Mouse (Mus musculus) lung, adult 2 months (tissue): Measurements from ENCODE around the gene Fam234b. TPM values are rescaled to one million over a fixed set of nuclear protein-coding genes. Genes with fewer than 3 reads are reported as not detected.

Source experiments
- DNase-seq: peaks from one replicate; pipeline ENCODE4 v3.0.0; 2022
- H3K4me1 ChIP-seq: fragments of 200-500 bp; 2 replicates; pipeline ENCODE4 v1.6.1; 2011; ENCODE audit warnings: low read length; ENCODE audit not compliant: control insufficient read depth, insufficient read depth
- H3K4me3 ChIP-seq: fragments of 200-500 bp; replicated peaks from 2 replicates; pipeline ENCODE3; 2011; ENCODE audit warnings: low read depth, mild to moderate bottlenecking, control low read depth, low read length; ENCODE audit errors: extremely low read depth
- CTCF ChIP-seq: fragments of 200-500 bp; IDR thresholded peaks from 2 replicates; pipeline ENCODE4 v1.5.1; 2011; ENCODE audit warnings: mild to moderate bottlenecking, low read length, control low read depth; ENCODE audit not compliant: insufficient read depth
- POLR2A ChIP-seq: fragments of 200-500 bp; IDR thresholded peaks from 2 replicates; pipeline ENCODE4 v1.6.1; 2011; ENCODE audit warnings: low read depth, mild to moderate bottlenecking, control low read depth, low read length, borderline replicate concordance; ENCODE audit errors: extremely low read depth
- WGBS: fragments of 180-500 bp; shearing (Covaris S2); methylation state at CpG from one replicate; pipeline ENCODE4 v1.1.7; 2018; 5-methylcytosine and 5-hydroxymethylcytosine counted together
- polyA plus RNA-seq: library from polyadenylated mRNA; depleted of rRNA; stranded (reverse); fragments of >200 nt; gene quantifications from 2 replicates; pipeline ENCODE4 v1.2.3, GENCODE M21; 2012; rRNA removed

Fam234b gene
- polyA plus RNA-seq, 1 experiment: 9.2 TPM

GRCm38 (mm10) chr6:135273066-135273465 is 75.3 kb downstream of the Fam234b start:
- 81% methylated on average over 6 of the region's 6 CpGs for whole genome bisulfite sequencing
- Histone ChIP-seq H3K4me1 (peaks cover 2% of the 10 kb centered on the region; the same call in 1 of the 2 replicates), H3K4me3 (no peak overlapping the region)
- TF ChIP-seq POLR2A (no peak), CTCF (no peak)
- DNase-seq: no peak

DNA sequence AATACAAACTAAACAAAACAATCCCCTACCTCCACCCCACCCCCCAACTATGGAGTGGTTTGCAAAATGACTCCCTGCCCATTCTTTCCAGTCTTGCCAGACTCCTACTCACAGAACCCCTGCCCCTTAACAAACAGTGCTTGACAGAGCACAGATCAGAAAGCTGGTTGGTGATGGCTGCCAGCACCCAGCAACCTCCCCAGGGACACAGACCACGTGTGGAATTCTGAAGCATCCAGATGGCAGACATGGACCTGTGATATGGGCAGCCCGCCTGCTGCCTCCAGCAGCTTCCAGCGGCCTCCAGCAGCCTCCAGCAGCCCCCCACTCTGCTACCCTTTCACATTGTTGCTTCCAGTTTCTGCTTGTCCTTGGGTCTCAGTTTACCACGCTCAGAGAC is 77.5 kb downstream of the Fam234b start:
- peaks cover 2% of the 10 kb centered on the region; the same call in 1 of the 2 replicates for H3K4me1 ChIP-seq
- no peak for DNase-seq
- TF ChIP-seq CTCF (no peak), POLR2A (no peak)
- 75% methylated on average over 4 of the region's 4 CpGs for WGBS
- no peak overlapping the region for H3K4me3 ChIP-seq

GRCm38 (mm10) chr6:135276474-135277295 is 78.9 kb downstream of the Fam234b start:
- Histone ChIP-seq H3K4me1 (peaks cover 2% of the 10 kb centered on the region; the same call in 1 of the 2 replicates), H3K4me3 (no peak overlapping the region)
- no peak for TF ChIP-seq POLR2A
- TF ChIP-seq CTCF: no peak
- WGBS: 61% methylated on average over 6 of the region's 6 CpGs
- DNase-seq: no peak

DNA sequence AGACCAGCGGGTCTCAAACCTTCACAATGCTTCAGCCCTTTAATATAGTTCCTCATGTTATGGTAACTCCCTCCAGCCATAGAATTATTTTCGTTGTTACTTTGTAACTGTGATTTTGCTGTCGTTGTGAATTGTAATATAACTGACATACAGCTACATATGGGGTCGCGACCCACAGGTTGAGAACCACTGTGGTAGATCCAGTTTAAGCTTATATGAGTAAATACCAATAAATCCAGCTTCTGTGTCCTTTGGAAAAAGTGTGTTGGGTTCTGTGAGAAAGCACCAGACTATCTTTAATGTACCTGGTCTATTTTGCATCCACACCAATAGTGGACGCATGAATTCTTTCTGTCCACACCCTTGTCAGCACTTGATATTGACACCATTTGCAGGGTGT is 80.5 kb downstream of the Fam234b start:
- Histone ChIP-seq H3K4me3 (no peak overlapping the region), H3K4me1 (peaks cover 2% of the 10 kb centered on the region; the same call in 1 of the 2 replicates)
- WGBS: 88% methylated on average over 6 of the region's 6 CpGs
- no peak for DNase-seq
- TF ChIP-seq POLR2A (no peak), CTCF (no peak)

DNA sequence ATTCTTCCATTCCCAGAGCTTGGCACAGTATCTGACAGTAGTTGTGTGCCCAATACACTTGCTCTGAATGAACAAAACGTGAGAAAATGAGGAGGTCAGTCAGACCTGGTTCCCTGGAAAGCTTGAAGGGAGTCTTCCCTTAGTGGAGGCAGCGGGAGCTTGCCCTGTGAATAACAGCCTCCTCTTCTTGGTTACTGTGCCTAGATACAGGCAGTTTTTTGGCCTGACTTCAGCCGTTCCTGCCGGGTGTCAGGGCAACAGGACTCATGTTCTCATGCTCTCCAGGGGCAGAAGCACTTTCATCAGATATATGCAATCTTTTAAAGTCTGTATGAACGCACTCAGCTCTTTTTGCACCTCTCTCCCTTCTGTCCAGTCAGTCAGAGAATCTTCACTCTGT is 81.5 kb downstream of the Fam234b start:
- Histone ChIP-seq H3K4me3 (no peak overlapping the region), H3K4me1 (peaks cover 2% of the 10 kb centered on the region; the same call in 1 of the 2 replicates)
- TF ChIP-seq POLR2A (no peak), CTCF (no peak)
- WGBS: 41% methylated on average over 5 of the region's 5 CpGs
- no peak for DNase-seq

- H3K4me3 ChIP-seq: no peak overlapping the region
- WGBS: 68% methylated on average over 10 of the region's 10 CpGs
- no peak for DNase-seq
- no peak for TF ChIP-seq POLR2A
- TF ChIP-seq CTCF: no peak
- peaks cover under 1% of the 10 kb centered on the region; the same call in 1 of the 2 replicates for H3K4me1 ChIP-seq
Measured at GRCm38 (mm10) chr6:135279856-135280255, 82.1 kb downstream of the Fam234b start.

DNA sequence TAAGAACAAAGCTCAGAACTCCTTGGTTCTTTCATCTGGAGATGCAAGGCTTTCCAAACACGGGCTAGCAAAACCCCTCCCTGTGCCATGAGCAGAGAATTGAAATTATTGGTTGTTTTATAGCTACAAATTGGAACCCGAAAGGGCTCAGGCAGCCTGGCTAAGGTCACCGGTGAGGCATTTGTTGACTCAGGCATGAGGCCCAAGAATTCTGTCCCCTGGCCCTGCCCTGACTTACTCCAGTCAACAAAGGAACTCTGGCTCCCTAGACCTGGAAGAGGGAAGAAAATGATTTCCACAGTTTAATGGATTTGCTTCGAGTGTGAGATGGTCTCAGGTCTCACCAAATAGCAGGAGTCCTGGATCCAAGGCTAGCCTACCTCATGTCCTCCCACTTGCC is 94.6 kb downstream of the Fam234b start:
- peak; percentile 49 for DNase-seq
- TF ChIP-seq CTCF (no peak), POLR2A (no peak)
- H3K4me3 ChIP-seq: no peak overlapping the region
- WGBS: 50% methylated on average over 4 of the region's 4 CpGs
- H3K4me1 ChIP-seq: peaks cover 2% of the 10 kb centered on the region; the same call in 1 of the 2 replicates

DNA sequence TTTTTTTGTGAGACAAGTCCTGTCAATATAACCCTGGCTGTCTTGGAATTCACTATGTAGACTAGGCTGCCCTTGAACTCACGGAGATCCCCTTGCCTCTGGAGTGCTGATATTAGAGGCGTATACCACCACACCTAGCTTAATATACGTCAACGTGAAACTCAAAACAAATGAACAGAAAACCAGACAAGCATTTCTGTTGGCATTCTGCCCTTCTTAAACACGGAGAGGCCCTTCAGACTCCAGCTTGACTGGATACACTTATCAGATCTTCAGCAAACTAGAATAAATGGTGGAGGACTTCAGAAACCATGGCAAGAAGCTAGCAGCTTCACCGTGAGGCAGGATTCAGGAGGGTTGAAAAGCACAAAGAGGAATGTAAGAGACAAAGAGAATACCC is 96.4 kb downstream of the Fam234b start:
- H3K4me1 ChIP-seq: peaks cover 8% of the 10 kb centered on the region
- whole genome bisulfite sequencing: 57% methylated on average over 6 of the region's 6 CpGs
- no peak for DNase-seq
- H3K4me3 ChIP-seq: no peak overlapping the region
- TF ChIP-seq CTCF: no peak
- TF ChIP-seq POLR2A: no peak

Other genes starting within 250 kb of the Fam234b start
- gene Apold1, start 216.3 kb upstream of the Fam234b start, polyA plus RNA-seq: 1.2 and 1.7 TPM in 2 replicates
- gene Ddx47, start 186.4 kb upstream of the Fam234b start, polyA plus RNA-seq: 35.8 and 55.7 TPM in 2 replicates
- 281 and 352 TPM in 2 replicates for gene Gprc5a, start 132.3 kb upstream of the Fam234b start, polyA plus RNA-seq
- gene Gprc5d, start 79.7 kb upstream of the Fam234b start, polyA plus RNA-seq: 0.17 TPM in 1 of 2 replicates, not detected in the other
- 15.4 and 33.8 TPM in 2 replicates for gene Hebp1, start within 50 bp of the Fam234b start, polyA plus RNA-seq
- gene Gsg1, start 56.4 kb downstream of the Fam234b start, polyA plus RNA-seq: 1.4 TPM in 2 replicates
- 0.15 TPM in 1 of 2 replicates, not detected in the other for gene Pbp2, start 112.4 kb downstream of the Fam234b start, polyA plus RNA-seq
- gene Emp1, start 164.6 kb downstream of the Fam234b start, polyA plus RNA-seq: 105 and 215 TPM in 2 replicates